In genomic region chr1:75450314-75451005, GRCm38 (mm10) we compare ENCODE assay signal across 7 mouse cellular contexts. TPM values are rescaled to one million over a fixed set of nuclear protein-coding genes. Genes with fewer than 3 reads are reported as not detected.
A peak's percentile ranks its signal among the peaks of the same experiment; 100 is the strongest.
DNase-seq lines count a peak whose midpoint lies in the region; ATAC-seq lines count a peak whose summit lies in the region.

Gene Asic4 (plus strand): TSS chr1:75450436.

- ATAC-seq in lung, embryonic 15.5 days (ENCODE audit: borderline replicate concordance, extremely low read depth, low FRiP score, low TSS enrichment) = peak; percentile 7; the same call in 1 of the 2 replicates
- ATAC-seq in forebrain, embryonic 11.5 days (replicated peaks; ENCODE audit: low FRiP score) = no peak
- ATAC-seq in neural tube, embryonic 12.5 days (ENCODE audit: low FRiP score, low read depth) = no peak

- H3K4me1 ChIP-seq in lung, embryonic 15.5 days = peaks cover 56% of the 10 kb centered on the region
- peaks cover 41% of the 10 kb centered on the region for H3K4me1 ChIP-seq in forebrain, embryonic 11.5 days (replicated peaks; ENCODE audit: control insufficient read depth, insufficient read depth, low read length)
- H3K4me1 ChIP-seq in limb, embryonic 10.5 days = peaks cover 98% of the 10 kb centered on the region
- H3K4me1 ChIP-seq in neural tube, embryonic 12.5 days = peaks cover 94% of the 10 kb centered on the region

- H3K27me3 ChIP-seq in lung, embryonic 15.5 days = peaks cover 92% of the 10 kb centered on the region
- peaks cover 50% of the 10 kb centered on the region for H3K27me3 ChIP-seq in forebrain, embryonic 11.5 days (ENCODE audit: control insufficient read depth, insufficient read depth, low read length)
- H3K27me3 ChIP-seq in limb, embryonic 10.5 days (ENCODE audit: low read depth, poor library complexity, severe bottlenecking) = peaks cover 96% of the 10 kb centered on the region
- H3K27me3 ChIP-seq in neural tube, embryonic 12.5 days (replicated peaks) = peaks cover 49% of the 10 kb centered on the region

- WGBS in lung, embryonic 15.5 days = 2% methylated on average over 35 of the region's 35 CpGs
- 1% methylated on average over 35 of the region's 35 CpGs for WGBS in forebrain, embryonic 11.5 days
- 2% methylated on average over 35 of the region's 35 CpGs for WGBS in limb, embryonic 10.5 days
- 1% methylated on average over 35 of the region's 35 CpGs for WGBS in neural tube, embryonic 12.5 days

- DNase-seq in lung, postnatal 25 days (ENCODE audit: low spot score) = no peak
- DNase-seq in forebrain, embryonic 11.5 days (ENCODE audit: low spot score) = no peak
- DNase-seq in limb, embryonic 10.5 days (ENCODE audit: low spot score) = peak; percentile 58
- DNase-seq in thymus, postnatal 36 days = no peak
- DNase-seq in frontal cortex, postnatal 36 days (ENCODE audit: low spot score in 2 of 2) = no peak

- no peaks in the 10 kb centered on the region for H3K9me3 ChIP-seq in lung, embryonic 15.5 days
- H3K9me3 ChIP-seq in forebrain, embryonic 11.5 days (ENCODE audit: control insufficient read depth, low read length) = no peaks in the 10 kb centered on the region
- H3K9me3 ChIP-seq in limb, embryonic 10.5 days (replicated peaks) = no peaks in the 10 kb centered on the region
- H3K9me3 ChIP-seq in neural tube, embryonic 12.5 days = no peaks in the 10 kb centered on the region

- H3K9ac ChIP-seq in lung, embryonic 15.5 days = no peak within 1 kb of the TSS; the same call in 1 of the 2 replicates
- peak within 1 kb of the TSS; percentile 23 for H3K9ac ChIP-seq in forebrain, embryonic 11.5 days (ENCODE audit: low read length)
- peak within 1 kb of the TSS; percentile 63 for H3K9ac ChIP-seq in neural tube, embryonic 12.5 days

- peak within 1 kb of the TSS; percentile 52 for H3K4me2 ChIP-seq in lung, embryonic 15.5 days
- peak within 1 kb of the TSS; percentile 48 for H3K4me2 ChIP-seq in forebrain, embryonic 11.5 days (ENCODE audit: low read depth, low read length, severe bottlenecking)
- peak within 1 kb of the TSS; percentile 74 for H3K4me2 ChIP-seq in neural tube, embryonic 12.5 days (replicated peaks)

- H3K36me3 ChIP-seq in lung, embryonic 15.5 days = no peaks in the 10 kb centered on the region
- no peaks in the 10 kb centered on the region for H3K36me3 ChIP-seq in forebrain, embryonic 11.5 days (ENCODE audit: control insufficient read depth, insufficient read depth, low read length)
- H3K36me3 ChIP-seq in limb, embryonic 10.5 days = no peaks in the 10 kb centered on the region
- no peaks in the 10 kb centered on the region for H3K36me3 ChIP-seq in neural tube, embryonic 12.5 days

- H3K4me3 ChIP-seq in lung, embryonic 15.5 days = peak within 1 kb of the TSS; percentile 15
- H3K4me3 ChIP-seq in forebrain, embryonic 11.5 days (ENCODE audit: low read depth, low read length) = peak within 1 kb of the TSS; percentile 21
- H3K4me3 ChIP-seq in limb, embryonic 10.5 days = peak within 1 kb of the TSS; percentile 45
- peak within 1 kb of the TSS; percentile 37 for H3K4me3 ChIP-seq in neural tube, embryonic 12.5 days

- H3K27ac ChIP-seq in lung, embryonic 15.5 days = no peak within 1 kb of the TSS
- H3K27ac ChIP-seq in forebrain, embryonic 11.5 days (ENCODE audit: low read depth, low read length) = no peak within 1 kb of the TSS
- peak within 1 kb of the TSS; percentile 70 for H3K27ac ChIP-seq in limb, embryonic 10.5 days
- peak within 1 kb of the TSS; percentile 26; the same call in 1 of the 2 replicates for H3K27ac ChIP-seq in neural tube, embryonic 12.5 days

RNA-seq across cellular contexts. Expression of gene Asic4, which starts in this region (rescaled TPM):
- 0.26 and 0.30 TPM in 2 replicates for polyA plus RNA-seq in lung, embryonic 15.5 days (2015; fragmentation: Nextera tagmentation; extraction: Ambion mirVana)
- 0.61 TPM in 2 replicates for polyA plus RNA-seq in forebrain, embryonic 11.5 days (2014; fragmentation: Nextera tagmentation; extraction: Ambion mirVana)
- polyA plus RNA-seq in limb, embryonic 10.5 days (2016; fragmentation: Nextera tagmentation; extraction: Ambion mirVana) = 0.31 and 0.59 TPM in 2 replicates
- polyA plus RNA-seq in neural tube, embryonic 12.5 days (2016; fragmentation: Nextera tagmentation; extraction: Ambion mirVana) = 22.1 and 24.3 TPM in 2 replicates

Comparison
In these comparisons a context has a peak if more than half of its experiments do, and no peak if none do; other contexts are left out.
1. RNA of gene Asic4 (polyA plus RNA-seq): 22.1 to 24.3 TPM in neural tube, embryonic 12.5 days; 0.61 TPM in forebrain, embryonic 11.5 days, 0.31 to 0.59 TPM in limb, embryonic 10.5 days and 0.26 to 0.30 TPM in lung, embryonic 15.5 days; every median in the first group is over 10 times any median in the second.
2. Peak in ATAC-seq, H3K4me3 ChIP-seq and H3K4me2 ChIP-seq in lung, embryonic 15.5 days; RNA of the gene not detected or under 1 TPM.
3. Peak in DNase-seq, H3K4me3 ChIP-seq and H3K27ac ChIP-seq in limb, embryonic 10.5 days; RNA of the gene not detected or under 1 TPM.
4. Peak in every context shown above with its lines, with median percentiles within 50 percentile points of each other: H3K4me2 ChIP-seq and H3K4me3 ChIP-seq.